Mouse (Mus musculus) mammary gland, adult 2 months (tissue): Measurements from ENCODE around the gene Nlrp9b. TPM values are rescaled to one million over a fixed set of nuclear protein-coding genes. Genes with fewer than 3 reads are reported as not detected.

ENCODE experiments used
- polyA plus RNA-seq: library from polyadenylated mRNA; depleted of rRNA; stranded (reverse); fragments of >200 nt; gene quantifications from 2 replicates; pipeline ENCODE4 v1.2.3, GENCODE M21; 2012; ENCODE audit warnings: low replicate concordance; rRNA removed

Gene Nlrp9b
- polyA plus RNA-seq: 0.10 TPM in 1 of 2 replicates, not detected in the other

DNA sequence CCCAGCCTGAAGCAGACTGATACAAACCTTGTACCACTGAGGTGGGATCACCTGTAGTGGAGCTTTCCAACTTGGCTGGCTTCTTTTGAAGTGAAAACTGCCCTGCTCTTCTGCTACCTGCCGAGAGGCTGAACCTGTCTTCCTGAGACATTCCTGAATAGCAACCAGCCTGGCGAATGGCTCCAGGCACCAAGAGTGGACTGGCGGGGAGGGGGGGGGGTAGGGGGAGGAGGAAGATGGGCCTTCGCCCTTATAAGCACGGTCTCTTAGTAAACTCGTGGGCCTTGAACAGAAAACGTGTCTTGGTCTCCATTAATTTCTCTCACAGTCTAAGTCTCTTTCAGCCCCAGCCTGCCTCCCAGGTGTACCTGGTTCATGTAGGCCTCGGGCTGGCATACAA is at the start of gene Nlrp9b:
Gene Nlrp9b (plus strand): TSS at position 301 of the 400 bp plus-strand sequence.

DNA sequence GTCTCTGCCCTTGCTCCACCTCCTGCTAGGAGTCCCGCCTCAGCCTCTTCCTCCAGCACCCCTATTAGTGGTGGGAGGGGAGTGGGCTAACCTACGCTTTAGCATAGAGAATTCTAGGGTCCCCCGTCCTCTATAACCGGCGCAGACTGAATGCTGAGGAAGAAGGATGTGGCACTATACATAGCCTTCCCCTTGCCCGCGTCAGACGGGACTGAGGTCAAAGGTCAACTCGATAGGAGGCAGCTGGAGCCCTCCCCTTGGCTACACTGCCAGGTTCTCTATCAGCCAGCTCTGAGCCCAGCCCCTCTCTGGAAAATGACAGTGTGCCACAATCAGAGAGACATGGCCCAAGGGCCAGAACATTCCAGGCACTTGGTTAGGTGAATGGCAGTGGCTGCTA is 40.7 kb upstream of the Nlrp9b start, which contains the start of gene Igsf23:
Gene Igsf23 (minus strand): TSS at position 168 of the 400 bp plus-strand sequence.

DNA sequence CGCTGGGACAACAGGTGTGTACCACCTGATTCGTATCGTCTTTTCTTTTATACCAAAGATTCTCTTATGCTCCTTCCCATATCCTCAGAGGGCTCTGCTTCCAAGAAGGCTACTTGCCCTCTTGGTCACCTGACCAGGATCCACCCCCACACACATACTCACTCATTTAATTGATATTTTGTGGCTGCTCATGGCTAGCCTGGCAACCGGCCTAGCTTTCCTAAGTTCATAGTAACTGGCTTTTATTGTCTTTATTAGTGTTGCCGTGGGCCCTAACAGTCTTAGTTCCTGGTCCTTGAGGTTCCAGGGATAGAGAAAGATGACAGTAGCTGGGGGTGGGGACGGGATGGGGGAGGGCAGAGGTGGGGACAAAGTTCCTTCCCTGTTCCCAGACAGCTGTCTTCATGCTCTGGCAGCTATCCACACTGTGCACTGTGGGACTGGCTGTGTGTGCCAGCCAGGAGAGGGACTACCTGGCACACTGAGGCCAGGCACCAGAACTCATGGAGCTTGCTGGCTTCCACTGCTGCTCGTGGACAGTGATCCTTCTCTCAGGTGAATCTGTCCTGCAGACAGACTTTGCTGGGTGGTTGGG is 26.2 kb upstream of the Nlrp9b start, which contains the start of gene Ceacam20:
Gene Ceacam20 (plus strand): TSS at position 428 of the 595 bp plus-strand sequence.

DNA sequence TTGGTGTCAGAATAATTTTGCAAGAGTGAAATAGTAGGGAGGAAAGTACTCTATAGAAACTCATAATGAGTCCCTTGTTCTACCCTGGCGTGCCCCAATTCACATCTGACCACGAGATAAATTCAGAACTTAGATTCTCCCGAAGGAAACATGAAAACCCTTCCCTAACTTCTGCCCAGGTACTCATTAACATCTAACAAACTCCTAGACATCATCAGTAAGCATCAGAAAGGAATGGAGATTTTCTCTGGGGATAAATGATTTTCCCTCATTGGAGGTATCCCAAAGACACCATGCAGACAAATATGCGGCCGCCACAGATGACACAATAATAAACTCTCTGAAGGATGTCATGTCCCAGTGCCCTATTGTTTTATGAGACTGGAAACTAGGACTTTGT is 108.1 kb downstream of the Nlrp9b start, which contains the start of gene Vmn1r91:
Gene Vmn1r91 (plus strand): TSS at position 301 of the 400 bp plus-strand sequence.

DNA sequence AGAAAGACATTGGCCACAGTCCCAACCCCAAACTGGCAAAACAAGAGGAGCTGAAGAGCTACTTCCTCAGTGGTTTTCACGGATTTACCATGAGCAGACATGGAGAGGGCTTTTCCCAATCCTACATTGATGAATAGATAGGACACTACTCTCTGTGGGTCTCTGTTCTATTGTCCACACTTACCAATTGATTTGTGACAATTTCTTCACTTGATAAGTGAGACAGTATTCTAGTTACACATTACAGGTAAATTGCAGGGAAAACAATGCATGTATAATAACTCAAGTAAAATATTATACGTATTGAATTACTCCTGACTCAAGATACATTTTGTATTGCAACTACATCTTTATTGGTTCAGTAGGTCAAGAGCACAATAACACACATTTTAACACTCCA is 131.2 kb downstream of the Nlrp9b start, which contains the start of gene Gm16442:
Gene Gm16442 (minus strand): TSS at position 101 of the 400 bp plus-strand sequence.

Other genes with a start within 250 kb of the Nlrp9b start
- 45.9 and 65.6 TPM in 2 replicates for gene Nectin2, start 241.0 kb upstream of the Nlrp9b start, polyA plus RNA-seq
- 135 and 154 TPM in 2 replicates for gene Bcam, start 220.4 kb upstream of the Nlrp9b start, polyA plus RNA-seq
- 19.9 and 20.6 TPM in 2 replicates for gene Cblc, start 194.7 kb upstream of the Nlrp9b start, polyA plus RNA-seq
- gene Bcl3, start 168.7 kb upstream of the Nlrp9b start, polyA plus RNA-seq: 75.0 and 218 TPM in 2 replicates
- 0.88 and 1.4 TPM in 2 replicates for gene Gm19345, start 139.5 kb upstream of the Nlrp9b start, polyA plus RNA-seq
- gene Ceacam16, start 130.2 kb upstream of the Nlrp9b start, polyA plus RNA-seq: 1.6 and 5.1 TPM in 2 replicates
- gene Ceacam19, start 103.5 kb upstream of the Nlrp9b start, polyA plus RNA-seq: 0.12 and 0.65 TPM in 2 replicates
- gene Pvr, start 70.3 kb upstream of the Nlrp9b start, polyA plus RNA-seq: 12.9 and 18.0 TPM in 2 replicates
- gene Igsf23, start 40.7 kb upstream of the Nlrp9b start, polyA plus RNA-seq: 1.3 and 2.0 TPM in 2 replicates
- gene Ceacam20, start 26.1 kb upstream of the Nlrp9b start, polyA plus RNA-seq: 0.13 and 0.19 TPM in 2 replicates
- gene Vmn1r91, start 108.2 kb downstream of the Nlrp9b start, polyA plus RNA-seq: not detected in 2 replicates
- gene Gm16442, start 131.1 kb downstream of the Nlrp9b start, polyA plus RNA-seq: not detected in 2 replicates
- not detected in 2 replicates for gene Vmn1r93, start 147.6 kb downstream of the Nlrp9b start, polyA plus RNA-seq
- not detected in 2 replicates for gene Vmn1r94, start 176.9 kb downstream of the Nlrp9b start, polyA plus RNA-seq
- not detected in 2 replicates for gene Vmn1r95, start 202.2 kb downstream of the Nlrp9b start, polyA plus RNA-seq
- not detected in 2 replicates for gene Gm6164, start 214.1 kb downstream of the Nlrp9b start, polyA plus RNA-seq
- gene Gm4498, start 242.4 kb downstream of the Nlrp9b start, polyA plus RNA-seq: not detected in 2 replicates